Mouse (Mus musculus): ENCODE measurements around the gene Rpusd2. TPM values are rescaled to one million over a fixed set of nuclear protein-coding genes. Genes with fewer than 3 reads are reported as not detected.

The Rpusd2 gene
- polyA plus RNA-seq (2012; rRNA removed), result 3.2 and 4.3 TPM in 2 replicates

- peak within 1 kb of the TSS; percentile 62 for H3K27ac ChIP-seq (ENCODE audit: insufficient read depth, low read length)
Measured at GRCm38 (mm10) chr2:119034656-119035396, at the start of gene Rpusd2. TSS of gene Rpusd2 (plus strand) at chr2:119034790.

GRCm38 (mm10) chr2:118995490-118995889 is 39.1 kb upstream of the Rpusd2 start:
- H3K27me3 ChIP-seq (ENCODE audit: control insufficient read depth, insufficient read depth, low read length), result no peaks in the 10 kb centered on the region
- 74% methylated on average over 5 of the region's 5 CpGs for WGBS
- TF ChIP-seq POLR2A (IDR thresholded peaks at IDR 0.05; ENCODE audit: low read depth, low read length) (no peak), CTCF (IDR thresholded peaks at IDR 0.05; ENCODE audit: extremely low read depth, insufficient read depth, insufficient read length, insufficient replicate concordance) (no peak)
- H3K4me1 ChIP-seq (ENCODE audit: control insufficient read depth, insufficient read depth, insufficient read length), result no peaks in the 10 kb centered on the region
- DNase-seq (ENCODE audit: low read depth in 1 of 2, low spot score in 2 of 2), result no peak
- no peaks in the 10 kb centered on the region for H3K36me3 ChIP-seq (ENCODE audit: control insufficient read depth, insufficient read depth, low read length)
- H3K4me3 ChIP-seq (ENCODE audit: extremely low read depth, insufficient read depth, insufficient read length), result no peak overlapping the region
- H3K27ac ChIP-seq (ENCODE audit: insufficient read depth, low read length), result no peak overlapping the region

More at GRCm38 (mm10) chr2:119034656-119035396, at the start of gene Rpusd2:
- Histone ChIP-seq H3K4me3 (ENCODE audit: extremely low read depth, insufficient read depth, insufficient read length) (peak within 1 kb of the TSS; percentile 81), H3K27me3 (ENCODE audit: control insufficient read depth, insufficient read depth, low read length) (no peaks in the 10 kb centered on the region), H3K4me1 (ENCODE audit: control insufficient read depth, insufficient read depth, insufficient read length) (no peaks in the 10 kb centered on the region), H3K36me3 (ENCODE audit: control insufficient read depth, insufficient read depth, low read length) (no peaks in the 10 kb centered on the region; the same call in 1 of the 2 replicates)
- DNase-seq (ENCODE audit: low read depth in 1 of 2, low spot score in 2 of 2), result peak; percentile 91 to 92
- TF ChIP-seq POLR2A (IDR thresholded peaks at IDR 0.05; ENCODE audit: low read depth, low read length) (peak; percentile 16; the same call in 1 of the 2 replicates), CTCF (IDR thresholded peaks at IDR 0.05; ENCODE audit: extremely low read depth, insufficient read depth, insufficient read length, insufficient replicate concordance) (no peak)
- WGBS, result 1% methylated on average over 49 of the region's 49 CpGs

- Histone ChIP-seq H3K27me3 (ENCODE audit: control insufficient read depth, insufficient read depth, low read length) (no peaks in the 10 kb centered on the region), H3K4me1 (ENCODE audit: control insufficient read depth, insufficient read depth, insufficient read length) (no peaks in the 10 kb centered on the region), H3K4me3 (ENCODE audit: extremely low read depth, insufficient read depth, insufficient read length) (no peak overlapping the region), H3K36me3 (ENCODE audit: control insufficient read depth, insufficient read depth, low read length) (no peaks in the 10 kb centered on the region), H3K27ac (ENCODE audit: insufficient read depth, low read length) (no peak overlapping the region)
- no peak for DNase-seq (ENCODE audit: low read depth in 1 of 2, low spot score in 2 of 2)
- 66% methylated on average over 16 of the region's 16 CpGs for WGBS
- TF ChIP-seq POLR2A (IDR thresholded peaks at IDR 0.05; ENCODE audit: low read depth, low read length), result no peak
- no peak for TF ChIP-seq CTCF (IDR thresholded peaks at IDR 0.05; ENCODE audit: extremely low read depth, insufficient read depth, insufficient read length, insufficient replicate concordance)
Measured at GRCm38 (mm10) chr2:118995919-118996797, 38.4 kb upstream of the Rpusd2 start.

GRCm38 (mm10) chr2:118996798-118997105 is 37.8 kb upstream of the Rpusd2 start:
- WGBS, result 80% methylated on average over 1 of the region's 1 CpGs
- DNase-seq (ENCODE audit: low read depth in 1 of 2, low spot score in 2 of 2), result no peak
- Histone ChIP-seq H3K27me3 (ENCODE audit: control insufficient read depth, insufficient read depth, low read length) (no peaks in the 10 kb centered on the region), H3K36me3 (ENCODE audit: control insufficient read depth, insufficient read depth, low read length) (no peaks in the 10 kb centered on the region), H3K4me1 (ENCODE audit: control insufficient read depth, insufficient read depth, insufficient read length) (no peaks in the 10 kb centered on the region), H3K27ac (ENCODE audit: insufficient read depth, low read length) (no peak overlapping the region), H3K4me3 (ENCODE audit: extremely low read depth, insufficient read depth, insufficient read length) (no peak overlapping the region)
- no peak for TF ChIP-seq POLR2A (IDR thresholded peaks at IDR 0.05; ENCODE audit: low read depth, low read length)
- no peak for TF ChIP-seq CTCF (IDR thresholded peaks at IDR 0.05; ENCODE audit: extremely low read depth, insufficient read depth, insufficient read length, insufficient replicate concordance)

GRCm38 (mm10) chr2:118998115-118998866 is 36.3 kb upstream of the Rpusd2 start:
- DNase-seq (ENCODE audit: low read depth in 1 of 2, low spot score in 2 of 2), result no peak
- TF ChIP-seq CTCF (IDR thresholded peaks at IDR 0.05; ENCODE audit: extremely low read depth, insufficient read depth, insufficient read length, insufficient replicate concordance) (no peak), POLR2A (IDR thresholded peaks at IDR 0.05; ENCODE audit: low read depth, low read length) (no peak)
- no peak overlapping the region for H3K4me3 ChIP-seq (ENCODE audit: extremely low read depth, insufficient read depth, insufficient read length)
- WGBS, result 36% methylated on average over 6 of the region's 6 CpGs
- H3K4me1 ChIP-seq (ENCODE audit: control insufficient read depth, insufficient read depth, insufficient read length), result no peaks in the 10 kb centered on the region
- no peaks in the 10 kb centered on the region for H3K27me3 ChIP-seq (ENCODE audit: control insufficient read depth, insufficient read depth, low read length)
- H3K36me3 ChIP-seq (ENCODE audit: control insufficient read depth, insufficient read depth, low read length), result no peaks in the 10 kb centered on the region
- H3K27ac ChIP-seq (ENCODE audit: insufficient read depth, low read length), result no peak overlapping the region

- 84% methylated on average over 3 of the region's 3 CpGs for WGBS
- H3K4me3 ChIP-seq (ENCODE audit: extremely low read depth, insufficient read depth, insufficient read length), result no peak overlapping the region
Measured at GRCm38 (mm10) chr2:118999025-118999639, 35.5 kb upstream of the Rpusd2 start.

More at GRCm38 (mm10) chr2:118999025-118999639, 35.5 kb upstream of the Rpusd2 start:
- no peak overlapping the region for H3K27ac ChIP-seq (ENCODE audit: insufficient read depth, low read length)
- no peaks in the 10 kb centered on the region for H3K36me3 ChIP-seq (ENCODE audit: control insufficient read depth, insufficient read depth, low read length)
- no peak for DNase-seq (ENCODE audit: low read depth in 1 of 2, low spot score in 2 of 2)
- no peak for TF ChIP-seq POLR2A (IDR thresholded peaks at IDR 0.05; ENCODE audit: low read depth, low read length)
- TF ChIP-seq CTCF (IDR thresholded peaks at IDR 0.05; ENCODE audit: extremely low read depth, insufficient read depth, insufficient read length, insufficient replicate concordance), result no peak
- no peaks in the 10 kb centered on the region for H3K27me3 ChIP-seq (ENCODE audit: control insufficient read depth, insufficient read depth, low read length)
- no peaks in the 10 kb centered on the region for H3K4me1 ChIP-seq (ENCODE audit: control insufficient read depth, insufficient read depth, insufficient read length)
